Mouse (Mus musculus) pancreas, adult 10 weeks (tissue): ENCODE measurements around the gene Gm32742. TPM values are rescaled to one million over a fixed set of nuclear protein-coding genes. Genes with fewer than 3 reads are reported as not detected.

Source experiments
- polyA plus RNA-seq: library from polyadenylated mRNA; stranded (reverse); fragments of 350-450 nt; fragmentation: Illumina TruSeq; extraction: RNeasy Lipid Tissue Mini Kit (QIAGEN cat#74804); gene quantifications from one replicate; pipeline ENCODE4 v1.2.3, GENCODE M21; 2015; ENCODE audit warnings: low read depth, low replicate concordance; ENCODE audit not compliant: insufficient read depth

Gene Gm32742
- not detected for polyA plus RNA-seq

GRCm38 (mm10) chr9:51165312-51166180, at the start of gene Gm32742:
Gene Gm32742, minus strand, starts transcription at chr9:51165517.

GRCm38 (mm10) chr9:51213023-51213728, 47.9 kb upstream of the Gm32742 start, which contains the start of gene Pou2af1:
Gene Pou2af1, plus strand, starts transcription at chr9:51213708.

GRCm38 (mm10) chr9:51101756-51102425, 63.4 kb downstream of the Gm32742 start, which contains the start of gene 4833427G06Rik:
Gene 4833427G06Rik, minus strand, starts transcription at chr9:51102078.

Other genes with a start within 250 kb of the Gm32742 start
- 5.4 TPM for gene Sik2, start 156.4 kb downstream of the Gm32742 start, polyA plus RNA-seq
- not detected for gene Btg4, start 104.6 kb downstream of the Gm32742 start, polyA plus RNA-seq
- 1.7 TPM for gene Layn, start 88.4 kb downstream of the Gm32742 start, polyA plus RNA-seq
- not detected for gene 4833427G06Rik, start 63.4 kb downstream of the Gm32742 start, polyA plus RNA-seq
- 0.74 TPM for gene Pou2af1, start 48.2 kb upstream of the Gm32742 start, polyA plus RNA-seq
- 1.8 TPM for gene Colca2, start 113.1 kb upstream of the Gm32742 start, polyA plus RNA-seq
- not detected for gene 1810046K07Rik, start 163.4 kb upstream of the Gm32742 start, polyA plus RNA-seq